Mouse (Mus musculus): ENCODE data around the gene Gjd3. TPM values are rescaled to one million over a fixed set of nuclear protein-coding genes. Genes with fewer than 3 reads are reported as not detected.

Gene Gjd3
- polyA plus RNA-seq, 1 experiment from 2014 or later = not detected

DNA sequence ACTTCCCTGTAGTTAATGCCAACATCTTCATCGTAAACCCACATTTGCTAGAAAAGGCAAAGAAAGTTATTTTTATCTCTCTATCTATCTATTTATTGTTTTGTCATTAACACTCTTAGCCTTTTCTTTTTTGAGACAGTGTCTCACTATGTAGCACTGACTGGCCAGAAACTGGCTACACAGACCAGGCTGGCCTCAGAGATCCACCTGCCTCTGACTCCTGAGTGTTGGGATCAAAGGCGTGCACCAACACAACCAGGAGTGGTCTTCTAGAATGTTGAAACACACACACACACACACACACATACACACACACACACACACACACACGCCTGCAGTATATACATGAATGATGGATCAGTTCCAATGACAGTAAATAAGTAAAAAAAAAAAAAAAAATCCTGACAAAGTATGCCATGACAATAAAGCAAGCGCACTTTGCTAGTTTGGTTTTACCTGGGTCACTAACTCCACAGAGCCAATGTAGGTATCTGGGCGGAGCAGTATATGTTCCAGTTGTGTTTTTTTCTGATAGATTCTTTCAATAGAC, 39.6 kb upstream of the Gjd3 start:
- DNase-seq (no peak), ATAC-seq (ENCODE audit: insufficient read depth) (no peak)
- Histone ChIP-seq H3K9ac (peak overlapping the region; percentile 93), H3K4me2 (peak overlapping the region; percentile 83), H3K27me3 (ENCODE audit: insufficient read depth, low read length) (no peaks in the 10 kb centered on the region), H3K4me3 (ENCODE audit: low read depth, low read length) (peak overlapping the region; percentile 83), H3K36me3 (ENCODE audit: insufficient read depth) (peaks cover 53% of the 10 kb centered on the region), H3K4me1 (ENCODE audit: insufficient read depth) (peaks cover 5% of the 10 kb centered on the region; the same call in 1 of the 2 replicates), H3K9me3 (ENCODE audit: low read depth, low read length) (no peaks in the 10 kb centered on the region), H3K27ac (ENCODE audit: low read depth) (no peak overlapping the region)
- 61% methylated on average over 5 of the region's 5 CpGs for WGBS
- TF ChIP-seq CTCF (IDR thresholded peaks at IDR 0.05; ENCODE audit: low read depth) = no peak

GRCm38 (mm10) chr11:99019844-99020243, 37.0 kb upstream of the Gjd3 start:
- Histone ChIP-seq H3K27me3 (ENCODE audit: insufficient read depth, low read length) (no peaks in the 10 kb centered on the region), H3K27ac (ENCODE audit: low read depth) (no peak overlapping the region), H3K4me3 (ENCODE audit: low read depth, low read length) (no peak overlapping the region), H3K4me1 (ENCODE audit: insufficient read depth) (peaks cover 5% of the 10 kb centered on the region; the same call in 1 of the 2 replicates), H3K9me3 (ENCODE audit: low read depth, low read length) (no peaks in the 10 kb centered on the region), H3K4me2 (no peak overlapping the region), H3K36me3 (ENCODE audit: insufficient read depth) (peaks cover 79% of the 10 kb centered on the region), H3K9ac (no peak overlapping the region)
- 94% methylated on average over 6 of the region's 6 CpGs for WGBS
- no peak for TF ChIP-seq CTCF (IDR thresholded peaks at IDR 0.05; ENCODE audit: low read depth)
- ATAC-seq (ENCODE audit: insufficient read depth) (no peak), DNase-seq (no peak)

DNA sequence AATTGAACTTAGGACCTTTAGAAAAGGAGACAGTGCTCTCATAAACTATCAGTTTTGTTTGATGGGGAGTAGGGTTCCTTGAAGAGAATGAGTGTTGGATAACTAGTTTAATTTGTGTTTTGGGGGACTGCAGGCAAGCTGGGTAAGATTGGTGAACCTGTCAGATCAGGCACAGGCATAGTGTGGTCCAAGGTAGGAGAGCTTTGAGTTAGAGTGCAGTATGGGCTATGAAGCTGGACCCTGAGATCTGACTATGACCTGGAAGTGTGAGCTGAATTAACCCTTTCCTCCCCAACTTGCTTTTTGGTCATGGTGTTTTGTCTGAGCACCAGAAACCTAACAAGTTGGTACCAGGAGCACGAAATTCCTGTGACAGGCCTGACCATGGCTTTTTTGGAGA, 31.0 kb upstream of the Gjd3 start:
- no peaks in the 10 kb centered on the region for H3K27me3 ChIP-seq (ENCODE audit: insufficient read depth, low read length)
- H3K4me3 ChIP-seq (ENCODE audit: low read depth, low read length) = no peak overlapping the region
- H3K4me2 ChIP-seq = no peak overlapping the region
- H3K4me1 ChIP-seq (ENCODE audit: insufficient read depth) = no peaks in the 10 kb centered on the region
- no peaks in the 10 kb centered on the region for H3K9me3 ChIP-seq (ENCODE audit: low read depth, low read length)
- no peak overlapping the region for H3K9ac ChIP-seq
- WGBS = 89% methylated on average over 1 of the region's 1 CpGs
- ATAC-seq (ENCODE audit: insufficient read depth) = no peak
- no peak overlapping the region for H3K27ac ChIP-seq (ENCODE audit: low read depth)
- TF ChIP-seq CTCF (IDR thresholded peaks at IDR 0.05; ENCODE audit: low read depth) = no peak
- no peak for DNase-seq
- peaks cover 100% of the 10 kb centered on the region for H3K36me3 ChIP-seq (ENCODE audit: insufficient read depth)

DNA sequence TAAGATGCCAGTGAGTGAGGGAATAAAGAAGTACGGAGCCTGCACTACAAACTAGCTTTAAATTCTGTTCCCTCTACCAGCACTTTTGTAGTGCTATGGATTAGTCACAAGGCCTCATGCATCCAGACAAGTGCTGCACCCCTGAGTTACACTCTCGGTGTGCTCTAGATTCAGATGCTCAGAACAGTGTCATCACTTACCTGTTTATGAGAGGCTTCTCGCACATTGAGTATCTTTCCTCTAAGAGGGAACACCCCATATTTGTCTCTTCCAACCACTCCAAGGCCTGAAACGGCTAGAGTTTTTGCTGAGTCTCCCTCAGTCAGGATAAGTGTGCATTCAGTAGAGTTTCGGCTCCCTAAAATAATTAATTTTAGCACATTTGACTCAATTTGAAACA, 27.9 kb upstream of the Gjd3 start:
- WGBS = 95% methylated on average over 5 of the region's 5 CpGs
- ATAC-seq (ENCODE audit: insufficient read depth) = no peak
- H3K36me3 ChIP-seq (ENCODE audit: insufficient read depth) = peaks cover 99% of the 10 kb centered on the region

DNA sequence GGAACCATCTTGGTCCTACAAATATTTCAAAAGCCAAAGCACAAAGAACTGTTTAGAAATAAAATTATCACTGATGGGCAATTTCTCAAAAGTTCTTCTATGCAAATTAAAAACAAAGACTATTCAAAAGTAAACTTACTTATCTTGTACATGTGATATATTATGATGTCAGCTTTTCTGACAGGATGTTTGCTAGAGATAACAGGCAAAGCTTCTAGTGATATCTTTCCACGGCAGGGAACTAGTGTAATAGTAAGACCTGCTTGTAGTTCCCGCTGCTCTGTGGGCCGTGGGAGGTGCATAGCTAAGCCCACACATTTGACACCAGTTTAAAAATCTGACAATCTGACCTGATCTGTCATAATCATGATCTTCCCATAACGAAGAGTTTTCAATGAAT, 27.3 kb upstream of the Gjd3 start:
- Histone ChIP-seq H3K4me1 (ENCODE audit: insufficient read depth) (no peaks in the 10 kb centered on the region), H3K36me3 (ENCODE audit: insufficient read depth) (peaks cover 99% of the 10 kb centered on the region), H3K27me3 (ENCODE audit: insufficient read depth, low read length) (no peaks in the 10 kb centered on the region), H3K27ac (ENCODE audit: low read depth) (no peak overlapping the region), H3K4me3 (ENCODE audit: low read depth, low read length) (no peak overlapping the region), H3K4me2 (no peak overlapping the region), H3K9ac (no peak overlapping the region), H3K9me3 (ENCODE audit: low read depth, low read length) (no peaks in the 10 kb centered on the region)
- ATAC-seq (ENCODE audit: insufficient read depth) = no peak
- DNase-seq = no peak
- TF ChIP-seq CTCF (IDR thresholded peaks at IDR 0.05; ENCODE audit: low read depth) = no peak
- WGBS = 68% methylated on average over 4 of the region's 4 CpGs

More for the DNA sequence above, 27.9 kb upstream of the Gjd3 start:
- no peak overlapping the region for H3K4me2 ChIP-seq
- TF ChIP-seq CTCF (IDR thresholded peaks at IDR 0.05; ENCODE audit: low read depth) = no peak
- DNase-seq = no peak
- no peaks in the 10 kb centered on the region for H3K27me3 ChIP-seq (ENCODE audit: insufficient read depth, low read length)
- no peak overlapping the region for H3K27ac ChIP-seq (ENCODE audit: low read depth)
- no peak overlapping the region for H3K4me3 ChIP-seq (ENCODE audit: low read depth, low read length)
- H3K9ac ChIP-seq = no peak overlapping the region
- no peaks in the 10 kb centered on the region for H3K4me1 ChIP-seq (ENCODE audit: insufficient read depth)
- no peaks in the 10 kb centered on the region for H3K9me3 ChIP-seq (ENCODE audit: low read depth, low read length)

- Histone ChIP-seq H3K27ac (ENCODE audit: low read depth) (no peak overlapping the region), H3K9me3 (ENCODE audit: low read depth, low read length) (no peaks in the 10 kb centered on the region), H3K4me2 (no peak overlapping the region), H3K9ac (no peak overlapping the region), H3K4me1 (ENCODE audit: insufficient read depth) (no peaks in the 10 kb centered on the region), H3K4me3 (ENCODE audit: low read depth, low read length) (no peak overlapping the region), H3K36me3 (ENCODE audit: insufficient read depth) (peaks cover 98% of the 10 kb centered on the region), H3K27me3 (ENCODE audit: insufficient read depth, low read length) (no peaks in the 10 kb centered on the region)
- DNase-seq = no peak
- 83% methylated on average over 9 of the region's 9 CpGs for WGBS
- no peak for TF ChIP-seq CTCF (IDR thresholded peaks at IDR 0.05; ENCODE audit: low read depth)
- ATAC-seq (ENCODE audit: insufficient read depth) = no peak
These were observed 24.0 kb upstream of the Gjd3 start for GRCm38 (mm10) chr11:99006788-99007187.

GRCm38 (mm10) chr11:98999243-98999642, 16.4 kb upstream of the Gjd3 start:
- H3K4me2 ChIP-seq = no peak overlapping the region
- H3K4me1 ChIP-seq (ENCODE audit: insufficient read depth) = no peaks in the 10 kb centered on the region
- no peaks in the 10 kb centered on the region for H3K9me3 ChIP-seq (ENCODE audit: low read depth, low read length)
- H3K4me3 ChIP-seq (ENCODE audit: low read depth, low read length) = no peak overlapping the region
- TF ChIP-seq CTCF (IDR thresholded peaks at IDR 0.05; ENCODE audit: low read depth) = no peak
- 95% methylated on average over 11 of the region's 11 CpGs for WGBS
- no peaks in the 10 kb centered on the region for H3K27me3 ChIP-seq (ENCODE audit: insufficient read depth, low read length)
- no peak for ATAC-seq (ENCODE audit: insufficient read depth)
- peaks cover 99% of the 10 kb centered on the region for H3K36me3 ChIP-seq (ENCODE audit: insufficient read depth)
- H3K27ac ChIP-seq (ENCODE audit: low read depth) = no peak overlapping the region
- H3K9ac ChIP-seq = no peak overlapping the region
- DNase-seq = no peak

GRCm38 (mm10) chr11:98998776-98999175, 16.0 kb upstream of the Gjd3 start:
- DNase-seq (peak; percentile 40), ATAC-seq (ENCODE audit: insufficient read depth) (no peak)
- Histone ChIP-seq H3K4me1 (ENCODE audit: insufficient read depth) (no peaks in the 10 kb centered on the region), H3K9me3 (ENCODE audit: low read depth, low read length) (no peaks in the 10 kb centered on the region), H3K9ac (no peak overlapping the region), H3K4me2 (no peak overlapping the region), H3K36me3 (ENCODE audit: insufficient read depth) (peaks cover 99% of the 10 kb centered on the region), H3K27me3 (ENCODE audit: insufficient read depth, low read length) (no peaks in the 10 kb centered on the region), H3K27ac (ENCODE audit: low read depth) (no peak overlapping the region), H3K4me3 (ENCODE audit: low read depth, low read length) (no peak overlapping the region)
- peak; percentile 27 for TF ChIP-seq CTCF (IDR thresholded peaks at IDR 0.05; ENCODE audit: low read depth)

Data from lung, embryonic 14.5 days (tissue).